Mouse (Mus musculus): ENCODE results near the gene Pomt2.

- no peak for TF ChIP-seq CTCF (IDR thresholded peaks at IDR 0.05; ENCODE audit: control insufficient read depth, insufficient read depth, insufficient replicate concordance, low read depth, low read length)
- no peak for TF ChIP-seq POLR2A (IDR thresholded peaks at IDR 0.05; ENCODE audit: control insufficient read depth, low read depth, low read length)
Measured at GRCm38 (mm10) chr12:87130224-87130623, 17.5 kb downstream of the Pomt2 start.

Measured in testis, adult 2 months (tissue).